Mouse (Mus musculus) fibroblast of lung, adult 2 months (primary cell): Measurements from ENCODE around the gene Usp35.

Experiments
- DNase-seq: peaks from one replicate; pipeline ENCODE4 v3.0.0-alpha.2; 2011; ENCODE audit warnings: low read depth

The Usp35 gene

DNA sequence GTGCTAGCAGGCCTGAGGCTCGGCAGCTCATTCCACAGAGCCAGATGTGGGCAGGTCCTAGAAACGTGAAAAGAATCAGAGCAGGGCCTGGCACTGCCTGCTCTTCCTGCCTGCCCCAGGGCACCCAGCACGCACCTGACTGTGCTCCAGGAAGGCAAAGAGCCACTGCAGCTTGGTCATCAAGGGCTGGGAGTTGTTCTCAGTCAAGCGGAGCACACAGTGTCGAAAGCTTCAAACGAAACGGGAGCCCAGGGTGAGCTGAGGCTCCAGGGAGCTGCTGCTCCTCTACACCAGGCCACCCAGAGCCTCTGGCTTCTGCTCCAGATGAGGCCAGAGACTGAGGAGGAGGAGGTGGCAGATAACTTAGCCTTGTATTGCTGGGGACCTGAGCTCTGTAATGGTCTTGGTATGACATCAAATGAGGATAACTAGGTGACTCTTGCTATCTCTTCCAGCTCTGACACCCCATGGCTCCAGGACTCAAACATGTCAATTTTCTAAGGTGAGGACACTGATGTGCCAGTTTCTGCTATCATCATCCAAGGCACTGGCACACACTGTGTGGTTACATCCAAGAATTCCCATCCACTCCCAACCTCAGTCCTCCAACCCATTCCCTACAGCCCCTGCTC is 18.3 kb downstream of the Usp35 start:
- no peak for DNase-seq

DNA sequence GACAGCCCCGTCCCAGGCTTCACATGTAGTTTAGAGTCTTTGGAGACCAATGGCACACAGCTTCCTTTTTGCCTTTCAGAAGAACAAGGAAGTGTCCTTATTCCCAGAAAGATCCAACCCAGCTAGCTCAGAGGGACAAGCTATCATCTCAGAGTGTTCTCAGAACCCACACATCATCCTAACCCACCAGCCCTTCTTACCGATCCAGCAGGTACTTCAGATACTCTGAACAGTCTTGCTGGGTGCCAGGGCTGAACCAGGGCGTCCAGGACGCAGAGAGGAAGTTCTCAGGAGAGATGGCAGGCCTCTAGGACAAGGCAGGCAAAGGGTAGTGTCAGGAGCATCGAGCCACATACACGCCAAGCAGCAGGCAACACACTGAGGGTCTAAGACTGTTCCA is 19.0 kb downstream of the Usp35 start:
- DNase-seq: no peak

DNA sequence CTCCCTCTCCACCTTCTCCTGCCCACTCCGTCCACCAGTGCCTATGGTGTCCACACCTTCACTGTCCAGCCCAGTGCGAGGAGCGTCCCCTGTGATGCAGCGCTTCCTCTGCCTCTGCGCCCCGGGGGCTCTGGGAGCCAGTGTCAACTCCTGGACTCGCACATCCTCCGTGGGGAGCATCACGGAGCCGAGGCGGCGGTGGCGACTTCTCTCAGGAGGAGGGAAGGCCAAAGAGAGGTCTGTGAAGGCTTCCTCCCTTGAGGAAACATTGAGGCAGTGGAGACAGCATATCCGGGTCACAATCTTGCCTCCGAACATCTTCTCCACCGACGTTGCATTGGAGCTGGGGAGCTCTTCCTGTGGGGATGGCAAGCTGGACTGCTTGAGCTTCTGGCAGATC is 19.6 kb downstream of the Usp35 start:
- no peak for DNase-seq

DNA sequence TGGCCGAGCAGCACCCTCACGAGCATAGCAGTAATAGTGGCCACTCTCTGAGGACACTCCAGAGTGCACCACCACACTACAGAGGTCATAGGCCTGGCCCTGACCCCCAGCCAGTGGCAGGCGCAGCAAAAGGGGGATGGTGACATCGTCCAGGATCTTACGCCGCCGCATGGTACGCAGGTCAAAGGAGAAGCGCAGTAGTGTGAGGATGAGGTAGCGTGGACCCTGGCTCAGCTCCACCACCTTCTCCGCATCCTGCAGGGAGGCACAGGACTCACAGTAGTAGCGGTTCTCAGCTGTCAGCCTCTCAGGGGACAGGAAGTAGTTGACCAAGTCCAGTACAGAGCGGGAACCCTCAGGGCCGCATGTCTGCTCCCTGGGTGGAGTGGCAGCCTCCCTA is 20.2 kb downstream of the Usp35 start:
- DNase-seq: no peak

DNA sequence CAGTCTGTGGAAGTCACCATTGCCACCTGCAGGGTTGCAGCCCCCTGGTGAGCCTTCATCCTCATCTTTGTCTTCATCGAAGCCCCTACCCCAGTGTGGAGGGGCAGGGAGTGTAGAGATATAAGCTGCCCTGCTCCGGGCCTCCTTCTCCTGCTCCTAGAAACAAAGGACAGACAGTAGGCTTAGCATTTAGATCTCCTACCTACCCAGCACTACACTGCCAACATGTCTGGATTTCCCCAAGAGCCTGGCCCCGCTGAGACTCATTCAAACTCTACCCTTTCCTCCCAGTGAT is 21.5 kb downstream of the Usp35 start:
- DNase-seq: no peak

DNA sequence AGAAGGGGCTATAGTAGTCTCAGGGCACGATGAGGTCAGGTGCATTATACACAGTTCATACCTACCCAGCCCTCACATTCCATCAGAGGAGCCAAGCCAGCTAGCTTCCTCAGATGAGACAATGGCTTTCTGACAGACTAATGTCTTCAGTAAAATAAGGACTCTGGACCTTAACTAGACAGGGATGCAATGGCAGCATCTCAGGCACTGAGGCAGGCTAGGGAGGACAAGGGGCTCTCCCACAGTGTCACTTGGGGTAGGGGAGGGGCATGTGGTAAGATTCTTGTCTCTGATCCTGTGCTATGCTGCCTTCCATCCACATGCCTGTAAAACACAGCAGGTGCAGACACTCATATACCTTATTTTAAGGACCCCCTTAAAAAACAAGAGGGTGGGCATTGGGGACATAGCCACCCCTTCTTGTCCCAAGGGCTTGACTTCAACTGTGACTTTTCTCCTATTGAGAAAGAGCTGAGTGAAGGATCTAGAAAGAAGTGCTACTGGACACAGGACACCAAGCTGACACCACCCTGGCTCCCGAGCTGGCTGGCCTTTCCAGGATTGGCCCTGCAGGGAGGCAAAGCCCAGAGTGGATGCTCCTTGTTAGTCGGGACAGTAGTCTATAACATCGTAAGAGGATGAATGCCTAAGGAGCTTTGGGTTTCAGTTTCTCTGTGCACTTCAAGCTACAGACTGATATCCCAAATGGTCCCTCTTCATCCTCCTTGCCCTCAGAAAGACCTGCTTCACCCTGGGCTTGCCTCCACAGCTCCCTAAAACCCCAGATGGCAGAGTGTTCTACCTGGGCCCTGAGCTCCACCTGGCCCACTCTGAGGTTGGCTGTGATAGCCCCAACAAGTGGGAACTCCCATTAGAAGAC is 22.1 kb downstream of the Usp35 start:
- no peak for DNase-seq

DNA sequence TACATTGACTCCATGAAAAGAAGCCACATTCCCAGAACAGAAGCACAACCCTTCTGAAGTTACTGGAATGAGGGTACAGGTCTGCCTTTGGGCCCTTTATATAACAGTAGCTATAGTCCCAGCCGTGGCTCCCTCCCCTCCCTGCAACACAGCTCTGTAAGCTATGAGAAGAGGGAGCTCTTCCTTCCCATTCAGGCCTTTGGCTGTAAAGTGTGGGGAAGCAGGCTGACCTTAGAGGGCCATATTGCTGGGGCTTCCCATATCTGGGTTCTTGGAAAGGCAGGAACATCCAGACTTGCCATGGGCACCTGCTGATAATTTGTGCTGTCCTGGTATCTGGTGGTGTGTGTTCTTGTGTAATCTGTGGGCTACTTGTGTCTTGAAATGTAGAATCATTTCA is 24.3 kb downstream of the Usp35 start:
- no peak for DNase-seq

DNA sequence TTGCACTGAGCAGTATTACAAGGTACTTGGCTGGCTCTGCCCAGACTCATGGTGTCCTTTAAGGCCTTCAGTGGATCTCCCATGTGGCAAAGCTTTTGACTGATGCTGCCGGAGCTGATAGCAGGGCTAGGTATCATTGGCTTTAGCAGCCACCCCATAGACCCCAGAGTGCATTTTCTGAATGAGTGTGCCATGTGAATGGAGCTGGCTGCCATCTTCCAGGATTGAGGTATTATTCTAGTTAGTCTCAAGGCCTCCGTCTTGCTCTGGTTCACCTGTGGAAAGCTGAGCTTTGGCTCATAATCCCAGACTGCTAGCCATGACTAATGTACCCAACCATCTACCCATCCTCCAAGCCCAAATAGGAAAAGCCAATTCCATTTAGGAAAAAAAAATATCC is 25.0 kb downstream of the Usp35 start:
- DNase-seq: no peak

DNA sequence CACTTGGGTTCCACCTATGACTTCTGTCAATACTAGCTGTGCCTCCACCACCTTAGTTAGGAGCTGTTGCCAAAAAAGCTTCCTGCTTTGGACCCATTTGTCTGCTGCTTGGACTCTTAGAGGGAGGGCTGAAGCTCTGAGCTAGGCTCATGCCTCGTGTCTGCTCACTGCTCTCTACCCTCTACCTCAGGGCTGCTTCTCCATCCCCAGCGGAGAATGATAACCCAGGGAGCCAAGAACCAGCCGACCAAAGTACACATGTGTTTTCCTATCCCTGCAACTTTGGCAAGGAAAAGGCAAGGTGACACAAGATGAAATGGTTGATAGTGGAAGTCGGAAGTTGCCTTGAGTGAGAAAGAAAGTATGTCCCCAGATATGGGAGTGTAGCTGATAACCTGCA is 26.6 kb downstream of the Usp35 start:
- no peak for DNase-seq

DNA sequence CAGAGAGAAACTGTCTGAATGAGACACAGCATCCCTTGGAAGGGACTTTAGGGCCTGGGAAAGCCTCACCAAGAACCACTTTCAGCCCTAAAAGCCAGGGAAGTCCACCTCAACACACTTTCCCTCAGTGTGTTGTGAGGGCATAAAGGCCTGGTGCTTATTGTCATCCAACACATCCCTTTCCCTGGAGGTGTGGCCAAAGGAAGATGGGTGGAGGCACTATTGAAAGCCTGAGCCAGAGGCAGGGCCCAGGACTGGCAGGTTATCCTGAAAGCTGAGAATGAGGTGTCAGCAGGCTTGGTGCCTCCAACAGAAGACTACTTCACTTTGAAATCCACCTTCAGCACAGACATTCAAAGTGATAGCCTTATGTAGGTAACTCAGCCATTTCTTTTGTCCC is 27.3 kb downstream of the Usp35 start:
- no peak for DNase-seq

DNA sequence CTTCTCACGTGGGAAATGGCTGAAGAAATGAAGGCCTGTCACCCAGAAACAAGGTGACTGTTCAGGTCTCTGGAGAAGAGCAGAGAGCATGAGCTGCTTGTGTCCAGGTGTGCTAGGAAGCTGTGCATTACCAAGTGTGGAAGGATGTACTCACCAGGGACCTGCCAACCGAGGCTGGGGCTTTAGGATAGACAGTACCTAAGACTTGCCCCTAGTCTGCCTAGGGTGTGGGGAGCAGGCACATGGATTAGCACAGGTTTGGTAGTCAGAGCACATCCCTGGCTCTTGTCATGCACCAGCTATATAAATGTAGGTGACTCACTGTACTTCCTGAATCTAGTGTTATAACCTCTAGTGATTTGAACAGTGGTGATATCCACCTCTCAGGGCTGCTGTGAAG is 28.2 kb downstream of the Usp35 start:
- no peak for DNase-seq

DNA sequence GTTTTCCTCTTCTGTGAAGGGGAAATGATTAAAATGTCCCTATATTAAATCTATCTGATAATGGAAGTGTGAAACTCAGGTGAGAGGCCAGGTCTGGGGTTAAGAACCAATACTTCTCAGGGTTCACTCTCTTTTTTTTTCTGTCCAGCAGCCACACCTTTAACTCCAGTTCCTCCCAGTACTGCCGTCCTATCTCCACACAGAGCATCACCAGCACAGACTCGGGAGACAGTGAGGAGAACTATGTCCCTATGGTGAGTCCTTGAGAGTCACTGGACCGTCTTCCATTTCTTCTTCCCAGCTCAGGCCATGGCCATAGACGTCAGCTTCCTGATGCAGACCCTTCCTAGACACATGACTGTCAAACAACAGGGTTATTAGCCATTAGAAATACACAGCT is 28.9 kb downstream of the Usp35 start:
- no peak for DNase-seq

DNA sequence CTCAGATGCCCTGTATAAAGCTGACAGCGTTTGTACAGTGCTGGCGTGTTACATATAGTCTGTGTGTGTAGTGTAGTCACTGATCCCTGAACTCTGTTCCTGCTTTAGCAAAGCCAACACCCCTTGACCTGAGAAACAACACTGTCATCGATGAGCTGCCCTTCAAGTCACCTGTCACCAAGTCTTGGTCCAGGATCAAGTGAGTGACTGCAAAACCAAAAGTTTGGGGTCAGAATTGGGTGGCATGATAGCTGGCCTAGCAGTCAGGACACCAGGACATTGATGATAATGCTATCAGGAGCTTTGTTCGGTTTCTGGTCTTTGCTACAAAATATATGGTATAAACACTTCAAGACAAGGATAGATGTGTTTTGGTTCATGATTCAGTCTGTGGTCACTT is 29.6 kb downstream of the Usp35 start:
- no peak for DNase-seq

DNA sequence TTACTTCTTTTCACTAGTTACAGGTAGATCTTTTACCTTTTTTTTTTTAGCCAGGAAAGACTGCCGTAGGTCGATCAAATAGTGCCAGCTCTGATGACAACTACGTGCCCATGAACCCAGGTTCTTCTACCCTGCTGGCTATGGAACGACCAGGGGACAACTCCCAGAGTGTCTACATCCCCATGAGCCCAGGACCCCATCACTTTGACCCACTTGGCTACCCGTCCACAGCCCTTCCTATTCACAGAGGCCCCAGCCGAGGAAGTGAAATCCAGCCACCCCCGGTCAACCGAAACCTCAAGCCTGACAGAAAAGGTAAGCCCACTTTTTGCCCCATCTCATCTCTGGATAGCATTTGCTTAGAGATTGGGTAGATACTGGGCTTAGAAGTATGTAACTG is 30.5 kb downstream of the Usp35 start:
- no peak for DNase-seq

DNA sequence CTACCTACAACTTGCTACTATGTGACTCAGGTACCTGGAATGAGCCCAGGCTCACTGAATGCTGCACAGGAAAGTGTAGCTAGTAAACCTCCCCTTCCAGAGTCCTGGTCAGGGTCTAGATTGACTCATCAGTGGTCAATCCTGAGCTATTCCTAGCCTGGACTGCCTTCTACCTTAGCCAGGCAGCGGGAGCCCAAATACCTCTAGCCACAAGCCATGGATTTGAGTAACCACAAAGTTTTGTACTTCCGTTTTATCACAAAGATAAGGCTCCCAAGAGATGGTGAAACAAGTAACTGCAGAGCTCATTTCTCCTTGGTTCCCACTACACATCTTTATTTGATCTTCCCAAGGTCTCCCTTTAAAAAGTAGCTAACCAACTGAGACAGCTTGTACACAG is 30.9 kb downstream of the Usp35 start:
- DNase-seq: no peak

DNA sequence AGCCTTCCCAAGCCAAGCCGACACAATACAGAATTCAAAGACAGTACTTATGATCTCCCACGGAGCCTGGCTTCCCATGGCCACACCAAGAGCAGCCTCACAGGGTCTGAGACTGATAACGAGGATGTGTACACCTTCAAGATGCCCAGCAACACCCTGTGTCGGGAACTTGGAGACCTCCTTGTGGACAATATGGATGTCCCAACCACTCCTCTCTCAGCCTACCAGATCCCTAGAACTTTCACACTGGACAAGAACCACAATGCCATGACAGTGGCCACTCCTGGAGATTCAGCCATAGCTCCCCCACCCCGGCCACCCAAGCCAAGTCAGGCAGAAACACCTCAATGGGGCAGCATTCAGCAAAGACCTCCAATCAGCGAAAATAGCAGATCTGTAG is 32.9 kb downstream of the Usp35 start:
- DNase-seq: no peak

DNA sequence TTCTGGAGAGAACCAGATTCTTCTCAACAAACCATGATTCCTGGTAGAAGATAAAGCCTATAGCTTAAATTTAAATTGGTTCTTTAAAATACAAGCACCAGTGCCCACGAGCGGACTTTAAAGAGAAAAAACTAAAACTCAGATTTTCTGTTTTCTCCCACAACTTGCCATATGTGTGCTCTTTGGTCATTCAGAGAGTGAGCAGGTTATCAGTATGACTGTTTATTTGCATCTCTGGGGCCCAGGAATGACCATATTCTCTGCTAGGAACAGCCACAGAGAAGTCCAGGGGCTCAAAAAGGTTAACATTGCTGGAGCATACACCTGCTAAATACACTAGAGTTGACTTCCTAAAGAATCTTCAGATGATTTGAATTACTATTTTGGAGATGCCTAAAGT is 33.5 kb downstream of the Usp35 start:
- no peak for DNase-seq

DNA sequence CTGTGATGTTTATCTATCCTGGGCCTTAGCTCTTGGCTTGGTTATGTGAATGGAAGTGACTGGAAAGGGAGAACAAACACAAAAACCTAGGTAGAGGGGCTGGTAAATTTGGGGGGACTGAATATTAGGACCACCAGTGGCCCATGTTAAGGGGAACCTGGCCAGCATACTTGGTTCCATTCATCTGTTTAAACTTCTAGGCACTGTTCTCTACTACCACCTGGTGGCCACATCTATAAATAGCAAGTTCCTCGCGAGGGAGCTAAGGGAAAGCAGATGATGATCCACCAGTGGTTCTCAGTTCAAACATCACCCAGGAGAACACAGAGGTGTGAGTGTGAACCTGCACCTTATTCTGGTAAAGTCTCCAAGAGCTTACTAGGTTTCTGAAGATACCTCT is 34.4 kb downstream of the Usp35 start:
- peak; percentile 21 for DNase-seq

DNA sequence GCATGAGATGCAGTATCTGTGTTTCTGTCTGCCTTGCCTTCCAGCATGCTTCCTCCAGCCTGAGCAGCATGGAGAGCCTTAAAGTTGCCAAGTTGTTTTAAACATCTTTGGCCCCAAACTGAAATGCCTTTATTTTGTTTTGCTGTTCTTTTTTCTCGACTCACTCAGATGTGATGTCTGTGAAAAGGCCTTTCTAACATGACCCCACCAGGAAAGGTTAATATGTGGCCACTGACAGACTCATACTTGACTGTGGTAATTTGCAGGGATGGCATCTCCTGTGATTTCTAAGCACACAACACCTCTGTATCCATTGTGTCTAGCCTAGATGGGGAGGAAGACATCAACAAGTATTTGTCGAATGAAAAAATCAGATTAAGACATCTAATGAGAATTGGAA is 34.8 kb downstream of the Usp35 start:
- DNase-seq: no peak

DNA sequence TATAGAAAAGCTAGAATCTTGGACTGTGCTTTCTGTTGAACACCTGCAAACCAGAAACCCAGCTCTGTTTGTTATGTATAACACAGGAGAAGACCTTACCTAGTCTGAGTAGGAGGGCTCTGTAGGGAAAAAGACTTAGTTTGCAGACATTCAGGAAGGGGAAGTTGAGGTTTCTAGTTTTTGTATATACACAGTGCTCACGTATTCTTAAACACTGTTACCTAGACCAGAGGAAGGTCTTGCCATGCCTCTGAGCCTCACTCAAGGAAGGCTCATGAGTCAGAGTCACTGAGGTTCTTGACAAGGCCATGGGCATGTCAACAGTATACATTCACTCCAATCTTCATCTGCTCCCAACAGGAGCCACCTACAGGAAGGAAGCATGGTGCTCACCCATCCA is 60.8 kb downstream of the Usp35 start:
- no peak for DNase-seq

DNA sequence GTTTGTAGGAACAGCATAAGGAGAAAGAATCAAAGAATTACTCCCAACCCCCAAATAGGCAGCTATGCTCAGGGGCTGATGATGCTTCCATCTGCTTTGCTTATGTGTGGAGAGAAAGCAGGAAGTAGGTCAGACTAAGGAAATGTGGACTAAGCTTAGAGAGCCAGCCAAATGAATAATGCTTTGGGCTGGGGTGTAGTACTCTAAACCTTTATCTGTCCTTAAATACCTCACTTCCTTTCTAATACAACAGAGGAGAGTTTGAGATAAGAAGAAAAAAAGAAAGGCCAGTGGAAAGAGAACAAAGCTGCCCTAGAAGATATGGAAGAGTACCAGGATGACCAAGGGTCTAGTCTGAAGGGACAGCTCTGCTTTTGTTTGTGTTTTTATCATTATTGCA is 61.5 kb downstream of the Usp35 start:
- no peak for DNase-seq

DNA sequence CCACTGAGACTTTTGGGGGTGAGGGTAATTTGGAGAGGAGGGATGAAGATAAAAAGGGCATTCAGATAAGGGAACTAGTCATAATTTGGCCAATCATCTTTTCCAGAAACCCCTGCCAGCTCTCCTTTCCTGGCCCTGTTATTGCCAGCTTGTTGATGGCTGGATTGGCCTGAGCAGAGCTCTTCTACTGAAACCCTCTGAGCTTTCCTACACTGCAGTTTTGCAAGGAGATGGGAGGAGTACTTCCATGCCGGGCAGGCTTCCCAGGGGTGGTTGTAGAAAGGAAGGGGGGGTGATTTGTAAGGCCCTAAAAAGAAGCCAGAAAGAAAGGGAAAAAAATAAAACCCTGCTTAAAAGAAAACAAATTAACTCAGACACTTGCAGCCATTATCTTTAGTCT is 69.3 kb downstream of the Usp35 start:
- peak; percentile 77 for DNase-seq
